Comparison of ENCODE assay signal across 25 mouse cellular contexts in the genomic region with DNA sequence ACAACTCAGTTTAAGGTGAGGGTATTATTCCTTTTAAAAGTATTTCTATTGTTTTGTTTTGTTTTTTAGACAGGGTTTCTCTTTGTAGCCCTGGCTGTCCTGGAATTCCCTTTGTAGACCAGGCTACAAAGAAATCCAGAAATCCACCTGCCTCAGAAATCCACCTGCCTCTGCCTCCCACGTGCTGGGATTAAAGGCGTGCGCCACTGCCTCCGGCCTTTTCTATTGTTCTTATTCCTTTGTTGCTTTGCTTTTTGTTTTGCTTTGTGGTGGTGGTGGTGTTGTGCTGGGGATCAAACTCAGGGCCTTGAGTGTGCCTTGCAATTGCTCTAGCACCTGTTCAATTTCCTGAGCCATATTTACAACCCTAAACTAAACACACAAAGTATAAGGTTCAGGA.
"Had no signal": no experiment of that assay in that cellular context is flagged by ENCODE, and none has a peak within 500 bp of the region (broad histone marks: within the 10 kb centered on the region; RNA-seq: fewer than 3 reads in every experiment).

No protein-coding gene starts in this region.

- H3K4me1 ChIP-seq: heart, embryonic 12.5 days; hindbrain, embryonic 13.5 days; hindbrain, embryonic 15.5 days; kidney, embryonic 15.5 days; limb, embryonic 13.5 days; limb, embryonic 15.5 days; liver, embryonic 12.5 days had no signal

- H3K36me3 ChIP-seq: heart, embryonic 12.5 days; hindbrain, embryonic 13.5 days; hindbrain, embryonic 15.5 days; kidney, embryonic 15.5 days; limb, embryonic 13.5 days; limb, embryonic 15.5 days; liver, embryonic 12.5 days had no signal

- ATAC-seq: hindbrain, postnatal 0 days; intestine, embryonic 16.5 days; liver, embryonic 12.5 days had no signal

- H3K9ac ChIP-seq: heart, embryonic 12.5 days; hindbrain, embryonic 13.5 days; hindbrain, embryonic 15.5 days; kidney, embryonic 15.5 days; limb, embryonic 13.5 days; limb, embryonic 15.5 days; liver, embryonic 12.5 days; liver, embryonic 14.5 days had no signal

- H3K27ac ChIP-seq: heart, adult 2 months; hindbrain, embryonic 13.5 days; hindbrain, embryonic 15.5 days; hindbrain, postnatal 0 days; kidney, embryonic 15.5 days; kidney, postnatal 0 days; limb, embryonic 13.5 days; limb, embryonic 15.5 days; liver, embryonic 12.5 days; liver, embryonic 14.5 days had no signal

- H3K27me3 ChIP-seq: heart, embryonic 12.5 days; hindbrain, embryonic 13.5 days; hindbrain, embryonic 15.5 days; kidney, embryonic 15.5 days; limb, embryonic 13.5 days; limb, embryonic 15.5 days; liver, embryonic 12.5 days had no signal

- H3K4me3 ChIP-seq: heart, adult 2 months; heart, embryonic 12.5 days; hindbrain, embryonic 13.5 days; hindbrain, embryonic 15.5 days; kidney, embryonic 15.5 days; limb, embryonic 13.5 days; limb, embryonic 15.5 days; liver, embryonic 12.5 days had no signal

- H3K9me3 ChIP-seq: heart, embryonic 12.5 days; hindbrain, embryonic 13.5 days; hindbrain, embryonic 15.5 days; kidney, embryonic 15.5 days; limb, embryonic 13.5 days; limb, embryonic 15.5 days; liver, embryonic 12.5 days had no signal

- DNase-seq: gastrocnemius, postnatal 14 days; gastrocnemius, postnatal 36 days; heart, adult 11 months; heart, adult 2 months; heart, postnatal 10 days; heart, postnatal 36 days; kidney, adult 11 months; kidney, adult 2 months; kidney, adult 9 months; kidney, postnatal 14 days; kidney, postnatal 36 days; layer of hippocampus, adult 9-11 months; layer of hippocampus, postnatal 36 days; left cerebral cortex, postnatal 4 days had no signal

- H3K4me2 ChIP-seq: heart, embryonic 12.5 days; hindbrain, embryonic 13.5 days; hindbrain, embryonic 15.5 days; kidney, embryonic 15.5 days; limb, embryonic 13.5 days; limb, embryonic 15.5 days; liver, embryonic 12.5 days had no signal
